Mouse (Mus musculus) cerebellum, adult 9-11 months (tissue): Measurements from ENCODE around the gene Chst12.
"Not testable (repeated sequence)": the region's sequence is repeated elsewhere in the genome, so short reads cannot be mapped to it uniquely, and the experiment has no call there.

Experiments used
- DNase-seq: peaks from one replicate; pipeline ENCODE4 v3.0.0; 2022

Gene Chst12

GRCm38 (mm10) chr5:140505208-140505780 is at the start of gene Chst12:
TSS of gene Chst12 (plus strand) at chr5:140505550.
- peak; percentile 99 for DNase-seq

DNA sequence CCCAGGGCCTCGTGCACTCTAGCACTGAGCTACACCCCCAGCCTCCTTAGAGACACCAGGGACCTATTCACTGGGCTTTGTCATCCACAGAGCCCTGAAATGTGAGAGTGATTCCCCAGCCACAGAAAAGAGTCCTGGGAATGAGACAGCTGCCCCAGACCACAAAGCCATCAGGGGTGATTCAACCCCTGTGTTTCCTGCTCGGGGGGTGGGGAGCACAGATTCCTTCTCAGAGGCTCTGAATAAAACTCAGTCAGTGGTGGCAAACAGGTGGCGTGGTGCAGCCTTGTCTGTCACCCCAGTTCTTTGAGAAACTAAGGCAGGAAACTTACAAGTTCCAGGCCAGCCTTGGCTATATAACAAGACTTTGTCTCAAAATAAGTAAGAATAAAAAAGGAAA is 43.9 kb upstream of the Chst12 start:
- DNase-seq = no peak

DNA sequence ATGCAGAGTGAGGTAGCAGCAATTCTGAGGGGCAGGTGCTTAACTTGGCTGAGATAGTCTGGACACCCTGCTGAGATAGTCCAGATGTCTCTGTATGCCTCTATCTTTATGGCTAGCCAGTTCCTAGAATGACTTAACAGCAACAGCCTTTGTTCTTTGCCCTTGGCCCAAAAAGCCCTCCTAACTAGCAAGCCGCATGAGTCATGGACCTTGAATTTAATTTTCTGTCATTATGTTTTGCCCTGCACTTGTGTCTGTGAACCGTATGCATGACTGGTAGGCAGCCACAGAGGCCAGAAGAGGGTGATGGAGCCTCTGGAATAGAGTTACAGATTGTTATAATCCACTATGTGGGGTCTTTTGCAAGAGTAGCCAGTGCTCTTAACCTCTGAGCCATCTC is 42.2 kb upstream of the Chst12 start:
- not testable (repeated sequence) for DNase-seq

- DNase-seq = no peak
Observed at GRCm38 (mm10) chr5:140464943-140465342, 40.4 kb upstream of the Chst12 start.

DNA sequence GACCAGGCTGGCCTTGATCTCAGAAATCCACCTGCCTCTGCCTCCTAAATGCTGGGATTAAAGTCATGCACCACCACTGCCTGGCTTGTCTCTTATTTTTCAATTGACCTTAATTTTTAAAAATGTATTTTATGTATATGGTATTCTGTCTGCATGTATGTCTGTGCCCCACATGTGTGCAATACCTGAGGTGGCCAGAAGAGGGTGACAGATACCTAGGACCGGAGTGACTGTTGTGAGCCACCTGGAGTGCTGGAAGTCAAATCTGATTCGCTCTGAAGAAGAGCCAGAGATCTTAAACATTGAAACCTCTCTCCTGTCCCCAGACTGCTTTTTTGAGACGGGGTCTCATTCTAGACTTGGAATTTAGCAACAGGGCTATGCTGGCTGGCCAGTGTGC is 33.0 kb upstream of the Chst12 start:
- no peak for DNase-seq

DNA sequence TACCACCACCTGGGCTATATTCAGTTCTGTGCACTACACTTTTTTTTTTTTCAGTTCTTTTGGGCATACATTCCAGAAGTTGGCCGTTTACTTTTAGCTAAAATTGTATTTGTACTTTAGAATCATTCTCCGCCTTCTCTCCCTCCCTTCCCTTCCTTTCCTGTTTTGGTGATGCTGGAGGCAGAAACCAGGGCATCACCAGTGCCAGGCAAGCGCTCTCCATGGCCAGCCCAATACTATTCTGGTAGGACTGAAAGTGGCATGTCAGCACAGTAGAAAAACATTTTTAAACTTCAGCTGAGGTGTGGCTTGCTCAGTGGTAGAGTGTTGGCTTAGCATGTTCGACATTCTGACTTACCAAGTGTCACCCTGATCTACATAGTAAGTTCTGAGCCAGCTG is 23.9 kb upstream of the Chst12 start:
- DNase-seq = no peak

DNA sequence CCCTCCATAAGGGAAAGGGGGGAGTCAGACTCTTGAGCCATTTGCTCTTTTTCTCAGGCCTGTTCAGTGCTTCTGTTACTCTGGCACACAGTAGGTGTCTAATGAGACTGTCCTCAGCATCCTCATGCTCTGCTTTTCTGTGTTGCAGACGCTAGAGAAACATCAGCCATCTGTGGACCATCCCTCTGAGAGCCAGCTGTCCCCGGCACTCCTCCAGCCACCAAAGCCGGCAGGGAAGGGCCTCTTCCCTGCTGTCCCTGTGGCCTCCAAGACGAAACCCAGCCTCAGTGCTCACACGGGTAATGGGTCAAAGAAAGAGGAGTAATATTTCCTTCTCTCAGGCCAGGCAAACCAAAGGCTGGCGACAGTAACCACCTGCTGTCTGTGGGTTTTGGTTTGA is 14.2 kb upstream of the Chst12 start:
- DNase-seq = no peak

- DNase-seq = no peak
Observed at GRCm38 (mm10) chr5:140492684-140493233, 12.6 kb upstream of the Chst12 start.

DNA sequence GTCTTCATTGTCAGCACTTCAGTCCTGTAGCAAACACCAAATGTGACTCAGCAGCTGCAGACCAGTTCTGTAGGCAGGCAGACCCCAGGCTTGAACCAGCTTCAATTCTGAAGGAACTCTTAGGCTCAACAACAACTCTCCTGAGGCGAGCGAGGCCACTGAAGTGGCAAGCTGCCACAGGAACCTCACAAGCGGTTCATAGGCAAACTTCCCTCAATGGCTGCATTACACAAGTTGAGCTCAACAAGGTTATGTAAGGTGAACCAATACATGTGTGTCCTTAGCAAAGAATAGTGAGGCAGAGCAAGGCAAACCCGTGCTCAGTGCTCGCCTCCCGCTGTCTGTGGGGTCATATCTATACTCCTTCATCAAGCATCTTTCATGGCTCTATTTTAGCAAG is 7.2 kb upstream of the Chst12 start:
- no peak for DNase-seq

GRCm38 (mm10) chr5:140500736-140501135 is 4.6 kb upstream of the Chst12 start:
- DNase-seq = no peak

GRCm38 (mm10) chr5:140501982-140502836 is 3.1 kb upstream of the Chst12 start:
- no peak for DNase-seq

DNA sequence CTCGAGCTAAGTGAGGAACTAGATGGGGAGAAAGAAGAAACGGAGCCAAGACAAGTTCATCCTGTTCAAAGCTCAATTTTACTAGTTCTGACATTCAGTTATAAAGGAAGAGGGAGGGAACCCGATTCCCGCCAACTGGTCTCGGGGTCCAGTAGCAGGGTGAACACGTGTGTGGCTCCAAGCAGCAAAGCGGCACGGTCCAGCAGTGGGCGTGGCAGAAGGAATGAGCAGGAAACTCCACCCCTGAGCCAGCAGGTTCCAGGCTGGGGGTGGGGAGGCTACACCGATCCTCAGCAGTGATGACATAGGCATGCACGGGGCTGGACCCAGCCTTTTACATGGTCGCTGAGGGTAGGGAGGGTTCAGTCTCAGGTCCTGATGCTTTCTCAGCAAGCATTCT is 2.4 kb upstream of the Chst12 start:
- DNase-seq = not testable (repeated sequence)

- no peak for DNase-seq
Observed at GRCm38 (mm10) chr5:140506096-140506794, 895 bp downstream of the Chst12 start.

DNA sequence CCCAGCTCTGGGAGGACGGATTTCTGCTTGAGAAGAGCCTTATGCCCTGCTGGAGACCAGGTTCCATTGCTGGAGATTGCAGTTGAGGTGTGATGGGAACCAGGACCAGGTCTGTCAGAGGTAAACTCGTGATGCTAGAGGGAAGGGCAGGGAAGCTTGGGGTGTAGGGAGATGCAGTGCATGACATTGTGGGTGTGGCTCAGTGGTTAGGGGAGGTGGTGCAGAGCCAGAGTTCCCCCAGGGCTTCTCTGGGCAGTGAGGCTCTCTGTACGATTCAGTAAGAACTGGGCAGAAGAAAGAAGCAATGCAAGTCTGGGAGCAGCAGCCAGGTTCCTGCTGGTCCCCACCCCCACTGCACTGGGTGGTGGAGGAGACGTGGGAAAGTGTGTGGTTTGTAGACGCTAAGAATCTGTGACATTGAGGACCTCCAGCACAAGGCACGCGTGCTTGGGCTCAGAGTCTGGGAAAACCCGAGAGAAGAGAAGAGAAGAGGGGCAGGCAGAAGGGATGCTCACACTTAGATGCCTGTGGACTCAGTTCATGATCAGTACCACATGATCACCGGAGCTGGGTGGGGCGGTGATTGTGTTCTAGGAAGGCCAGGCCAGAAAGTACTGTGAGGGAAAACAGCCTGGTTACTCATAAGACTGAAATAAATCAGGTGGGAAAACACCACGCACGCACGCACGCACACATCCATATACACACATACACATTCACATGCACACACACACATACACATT is 2.3 kb downstream of the Chst12 start:
- no peak for DNase-seq

DNA sequence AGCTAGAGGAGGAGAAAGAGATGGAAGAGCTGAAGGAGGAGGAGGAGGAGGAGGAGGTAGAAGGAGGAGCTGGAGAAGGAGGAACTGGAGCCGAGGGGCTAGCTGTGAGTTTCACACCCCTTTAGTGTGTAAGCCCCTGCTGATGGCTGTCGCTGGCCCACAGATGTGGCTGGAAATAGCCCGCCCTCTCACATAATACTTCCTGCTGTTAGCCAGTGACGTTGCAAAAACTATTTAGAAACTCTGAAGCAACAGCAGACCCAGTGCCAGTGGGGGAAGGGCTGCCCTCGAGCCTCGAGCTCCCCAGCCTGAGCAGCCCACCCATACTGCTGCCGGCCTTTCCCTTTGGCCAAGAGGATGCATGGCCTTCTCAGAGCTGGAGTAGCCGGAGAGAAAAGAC is 3.3 kb downstream of the Chst12 start:
- no peak for DNase-seq

DNA sequence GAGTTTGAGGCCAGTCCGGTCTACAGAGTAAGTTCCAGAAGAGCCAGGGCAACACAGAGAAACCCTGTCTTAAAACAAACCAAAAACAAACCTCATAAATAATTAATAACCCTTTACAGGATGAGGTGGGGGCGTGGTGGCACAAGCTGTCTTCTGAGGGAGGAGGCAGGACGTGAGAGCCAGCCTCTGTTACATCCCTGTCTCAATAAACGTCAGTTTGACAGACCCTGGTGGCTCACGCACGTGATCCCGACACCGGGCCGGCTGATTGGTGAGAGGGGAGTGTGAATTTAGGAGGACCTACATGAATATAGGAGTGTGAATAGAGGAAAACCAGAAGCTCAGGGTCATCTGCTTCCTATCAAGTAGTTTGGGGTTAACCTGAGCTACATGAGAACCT is 3.9 kb downstream of the Chst12 start:
- DNase-seq = no peak

- DNase-seq = no peak
Observed at GRCm38 (mm10) chr5:140510012-140511000, 5.0 kb downstream of the Chst12 start.

DNA sequence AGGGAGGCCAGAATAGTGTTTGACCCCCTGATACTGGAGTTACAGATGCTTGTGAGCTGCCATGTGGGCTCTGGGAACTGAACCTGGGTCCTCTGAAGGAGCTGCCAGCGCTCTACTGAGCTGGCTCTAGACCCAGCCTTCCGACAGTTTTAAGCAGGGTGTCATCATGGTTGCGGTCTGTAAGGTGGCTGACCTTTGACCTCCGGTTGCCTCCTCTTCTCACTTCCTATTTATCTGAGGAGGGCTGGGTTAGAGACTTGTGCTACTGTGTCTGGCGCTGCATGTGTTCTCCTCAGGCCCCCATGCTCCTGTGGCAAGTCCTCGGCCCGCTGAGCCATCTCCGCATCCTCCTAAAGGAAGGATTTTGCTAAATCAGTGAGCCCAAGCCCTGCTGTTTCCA is 8.6 kb downstream of the Chst12 start:
- DNase-seq = no peak

DNA sequence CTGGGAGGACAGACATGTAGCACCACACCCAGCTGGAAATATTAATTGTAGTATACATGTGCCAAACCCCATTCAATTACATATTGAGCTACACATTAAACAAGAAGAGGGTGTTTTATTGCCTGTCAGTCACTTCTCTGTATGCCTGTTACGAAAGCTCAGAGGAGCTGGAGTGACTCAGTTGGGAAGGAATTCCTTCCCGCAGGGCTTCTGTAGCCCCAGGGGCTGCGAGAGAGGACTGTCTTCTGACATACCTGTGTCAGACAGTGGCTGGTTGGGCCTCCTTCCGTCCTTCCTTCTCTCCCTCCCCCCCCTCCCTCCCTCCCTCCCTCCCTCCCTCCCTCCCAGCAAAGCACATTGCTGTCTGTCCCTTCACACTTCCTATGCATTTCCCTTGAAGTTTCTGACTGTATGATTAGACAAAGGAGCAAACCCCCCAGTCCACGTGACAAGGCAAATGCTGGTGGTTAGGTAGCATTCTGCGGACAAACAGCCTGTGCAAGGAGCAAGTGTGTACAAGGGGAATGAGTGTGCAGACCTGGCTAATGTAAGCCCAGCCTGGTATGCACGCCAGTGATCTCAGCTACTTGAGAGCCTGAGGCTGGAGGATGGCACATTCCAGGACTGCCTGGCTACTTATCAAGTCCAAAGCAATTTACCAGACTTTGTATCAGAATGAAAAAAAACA is 9.6 kb downstream of the Chst12 start:
- no peak for DNase-seq

DNA sequence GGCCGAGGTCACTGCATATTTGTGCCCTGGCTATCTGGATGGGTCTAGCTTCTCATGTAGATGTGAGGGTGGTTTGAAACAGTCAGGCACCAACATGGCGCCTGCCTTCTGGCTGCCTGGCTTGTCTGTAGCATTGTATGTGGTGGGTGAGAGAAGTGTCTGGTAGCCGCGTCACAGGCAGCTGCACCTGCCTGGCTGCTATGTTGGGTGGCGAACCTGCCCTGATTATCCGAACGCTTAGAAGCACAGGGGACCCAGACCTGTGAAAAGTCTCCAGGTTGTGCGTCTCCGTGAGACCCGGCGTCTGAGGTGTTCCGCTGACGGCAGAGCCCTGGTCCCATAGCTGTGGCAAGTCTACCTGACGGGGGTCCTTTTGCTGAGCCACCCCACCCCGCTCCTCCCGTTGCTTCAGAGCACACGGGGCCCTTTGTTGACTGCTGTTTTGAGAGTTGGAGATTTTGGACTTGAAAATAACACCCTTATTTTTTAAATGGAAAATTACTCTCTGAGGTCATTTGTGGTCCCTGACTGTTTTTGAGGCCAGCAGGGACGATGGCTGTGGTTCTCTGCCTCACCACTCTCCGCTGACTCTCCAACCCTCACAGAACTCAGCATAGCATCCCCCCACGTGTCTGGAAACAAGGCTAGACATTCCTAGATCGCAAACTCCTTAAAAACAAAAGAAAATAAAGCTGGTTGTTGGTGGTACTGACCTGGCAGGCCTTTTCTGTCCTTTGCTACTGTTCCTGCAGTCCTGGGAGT is 12.0 kb downstream of the Chst12 start:
- DNase-seq = no peak

DNA sequence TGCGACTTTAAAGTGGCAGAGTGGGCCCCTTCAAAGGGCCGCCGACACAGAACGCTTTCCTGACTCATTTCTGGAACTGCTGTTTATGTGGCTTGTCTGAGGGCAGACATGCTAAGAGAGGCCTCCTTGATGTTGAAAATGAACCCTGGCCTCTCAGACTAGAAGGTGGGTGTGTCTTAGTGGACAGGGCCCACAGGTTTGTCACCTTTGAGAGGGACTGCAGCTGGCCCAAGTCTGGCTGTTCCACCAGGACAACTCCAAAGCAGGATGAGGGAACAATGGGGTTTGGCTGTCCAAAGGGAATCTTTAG is 12.5 kb downstream of the Chst12 start:
- DNase-seq = no peak
